Mouse (Mus musculus) neural tube, embryonic 15.5 days (tissue): ENCODE data around the gene H13. TPM values are rescaled to one million over a fixed set of nuclear protein-coding genes. Genes with fewer than 3 reads are reported as not detected.

Experiments used
- ATAC-seq: fragments of 200-750 bp; cut with Nextera tagmentation; 2 replicates; pipeline ENCODE4 v1.8.0; 2017; ENCODE audit warnings: mild to moderate bottlenecking, moderate TSS enrichment, moderate library complexity; ENCODE audit not compliant: low FRiP score
- H3K27ac ChIP-seq: fragments of 300-500 bp; sonication (generic); replicated peaks from 2 replicates; pipeline ENCODE4 v1.5.1; 2015; ENCODE audit warnings: mild to moderate bottlenecking, inconsistent platforms
- H3K27me3 ChIP-seq: fragments of 300-500 bp; sonication (generic); replicated peaks from 2 replicates; pipeline ENCODE4 v1.6.1; 2015; ENCODE audit warnings: inconsistent platforms
- H3K36me3 ChIP-seq: fragments of 300-500 bp; sonication (generic); 2 replicates; pipeline ENCODE4 v1.6.1; 2015; ENCODE audit warnings: inconsistent platforms
- H3K4me1 ChIP-seq: fragments of 300-500 bp; sonication (generic); 2 replicates; pipeline ENCODE4 v1.6.1; 2015; ENCODE audit warnings: inconsistent platforms
- H3K4me2 ChIP-seq: fragments of 300-500 bp; sonication (generic); 2 replicates; pipeline ENCODE4 v1.6.1; 2015; ENCODE audit warnings: inconsistent platforms, mild to moderate bottlenecking, moderate library complexity
- H3K4me3 ChIP-seq: fragments of 300-500 bp; sonication (generic); replicated peaks from 2 replicates; pipeline ENCODE4 v1.5.1; 2015; ENCODE audit warnings: mild to moderate bottlenecking, inconsistent platforms
- H3K9ac ChIP-seq: fragments of 300-500 bp; sonication (generic); replicated peaks from 2 replicates; pipeline ENCODE4 v1.6.1; 2015; ENCODE audit warnings: mild to moderate bottlenecking, inconsistent platforms
- H3K9me3 ChIP-seq: fragments of 300-500 bp; sonication (generic); replicated peaks from 2 replicates; pipeline ENCODE4 v1.6.1; 2016; ENCODE audit warnings: inconsistent platforms
- WGBS: fragments of 180-500 bp; shearing (Covaris S2); methylation state at CpG from one replicate; pipeline ENCODE4 v1.1.7; 2015; ENCODE audit warnings: mixed read lengths; 5-methylcytosine and 5-hydroxymethylcytosine counted together
- polyA plus RNA-seq: library from polyadenylated mRNA; unstranded; fragments of >200 nt; fragmentation: Nextera tagmentation; extraction: Ambion mirVana; gene quantifications from 2 replicates; pipeline ENCODE4 v1.2.1, GENCODE M21; 2015

The H13 gene
- polyA plus RNA-seq, 1 experiment from 2014 or later = 152 TPM

DNA sequence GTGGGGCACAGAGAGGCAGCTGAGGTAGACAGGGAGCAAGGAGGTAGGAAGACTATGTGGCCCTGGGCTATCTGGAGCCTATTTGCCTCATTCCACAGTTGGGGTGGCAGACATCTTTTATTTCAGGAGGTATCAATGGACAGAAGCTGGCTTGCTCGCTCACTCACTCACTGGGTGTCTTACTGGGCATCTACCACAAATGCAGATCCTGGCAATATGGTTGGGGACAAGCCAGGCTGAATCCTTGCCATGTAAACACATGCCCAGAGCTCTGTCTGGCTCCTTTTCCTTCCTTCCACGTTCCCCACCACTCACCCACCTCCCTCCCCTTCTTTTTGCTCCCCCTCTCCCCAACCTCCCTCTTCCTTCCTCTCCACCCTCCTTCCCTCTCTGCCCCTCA lies 88.2 kb downstream of the H13 start:
- peaks cover 15% of the 10 kb centered on the region for H3K4me1 ChIP-seq
- no peak overlapping the region for H3K9ac ChIP-seq
- no peak overlapping the region for H3K4me2 ChIP-seq
- H3K36me3 ChIP-seq = no peaks in the 10 kb centered on the region
- H3K27me3 ChIP-seq = 0 out of 2 replicates have a peak, but pooled peaks cover 8% of the 10 kb centered on the region
- H3K9me3 ChIP-seq = no peaks in the 10 kb centered on the region
- 40% methylated on average over 2 of the region's 2 CpGs for WGBS
- no peak for ATAC-seq
- H3K27ac ChIP-seq = no peak overlapping the region
- H3K4me3 ChIP-seq = no peak overlapping the region

Other genes starting within 250 kb of the H13 start
- gene Defb23, start 204.8 kb upstream of the H13 start, polyA plus RNA-seq = not detected in 2 replicates
- not detected in 2 replicates for gene Defb20, start 192.4 kb upstream of the H13 start, polyA plus RNA-seq
- gene Defb22, start 179.3 kb upstream of the H13 start, polyA plus RNA-seq = not detected in 2 replicates
- gene Defb26, start 157.8 kb upstream of the H13 start, polyA plus RNA-seq = not detected in 2 replicates
- not detected in 2 replicates for gene Defb28, start 151.2 kb upstream of the H13 start, polyA plus RNA-seq
- not detected in 2 replicates for gene Defb29, start 129.4 kb upstream of the H13 start, polyA plus RNA-seq
- not detected in 2 replicates for gene Gm17416, start 100.1 kb upstream of the H13 start, polyA plus RNA-seq
- not detected in 2 replicates for gene Defb21, start 96.7 kb upstream of the H13 start, polyA plus RNA-seq
- gene Defb19, start 89.1 kb upstream of the H13 start, polyA plus RNA-seq = not detected in 2 replicates
- gene Defb45, start 70.1 kb upstream of the H13 start, polyA plus RNA-seq = not detected in 2 replicates
- gene Defb36, start 65.1 kb upstream of the H13 start, polyA plus RNA-seq = not detected in 2 replicates
- gene Defb25, start 46.4 kb upstream of the H13 start, polyA plus RNA-seq = not detected in 2 replicates
- 0.50 and 3.6 TPM in 2 replicates for gene Rem1, start 42.5 kb upstream of the H13 start, polyA plus RNA-seq
- gene Mcts2, start 17.6 kb downstream of the H13 start, polyA plus RNA-seq = 33.9 and 41.5 TPM in 2 replicates
- gene Id1, start 66.8 kb downstream of the H13 start, polyA plus RNA-seq = 57.5 and 59.1 TPM in 2 replicates
- gene Cox4i2, start 84.7 kb downstream of the H13 start, polyA plus RNA-seq = 4.8 and 7.6 TPM in 2 replicates
- gene Bcl2l1, start 162.3 kb downstream of the H13 start, polyA plus RNA-seq = 119 and 125 TPM in 2 replicates
- 11.1 and 26.9 TPM in 2 replicates for gene Tpx2, start 178.5 kb downstream of the H13 start, polyA plus RNA-seq
- 0.08 and 0.29 TPM in 2 replicates for gene Mylk2, start 241.9 kb downstream of the H13 start, polyA plus RNA-seq